Mouse (Mus musculus) lung, postnatal 0 days (tissue): ENCODE results near the gene Pgf.

Experiments
- CTCF ChIP-seq: IDR thresholded peaks from 2 replicates; pipeline ENCODE4 v1.5.1; 2016; ENCODE audit warnings: antibody characterized with exemption, mild to moderate bottlenecking
- EP300 ChIP-seq: IDR thresholded peaks from 2 replicates; pipeline ENCODE4 v1.6.1; 2016; ENCODE audit warnings: antibody characterized with exemption, mild to moderate bottlenecking, control low read depth

DNA sequence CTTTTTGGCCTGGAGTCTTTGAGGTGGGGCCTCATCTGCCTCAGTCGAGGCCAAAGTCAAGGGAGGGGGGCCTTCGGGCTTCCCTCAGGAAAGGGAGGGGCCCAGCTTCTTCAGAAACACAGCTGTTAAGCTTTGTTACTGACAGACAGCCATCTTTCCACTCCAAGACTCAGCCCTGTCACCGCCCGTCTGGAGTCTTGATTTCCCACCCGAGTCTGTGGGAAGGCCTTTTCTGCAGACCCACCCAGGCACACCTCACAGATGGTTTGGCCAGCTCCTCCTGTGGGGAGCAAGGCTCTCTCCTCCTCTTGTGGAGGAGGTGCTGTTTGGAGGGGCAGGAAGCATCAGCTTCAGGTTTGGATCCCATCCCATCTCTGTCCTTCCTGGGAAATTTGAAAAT lies 18.0 kb downstream of the Pgf start:
- TF ChIP-seq EP300, result no peak
- no peak for TF ChIP-seq CTCF
